12 mouse cellular contexts compared by ENCODE assay signal in the genomic region with DNA sequence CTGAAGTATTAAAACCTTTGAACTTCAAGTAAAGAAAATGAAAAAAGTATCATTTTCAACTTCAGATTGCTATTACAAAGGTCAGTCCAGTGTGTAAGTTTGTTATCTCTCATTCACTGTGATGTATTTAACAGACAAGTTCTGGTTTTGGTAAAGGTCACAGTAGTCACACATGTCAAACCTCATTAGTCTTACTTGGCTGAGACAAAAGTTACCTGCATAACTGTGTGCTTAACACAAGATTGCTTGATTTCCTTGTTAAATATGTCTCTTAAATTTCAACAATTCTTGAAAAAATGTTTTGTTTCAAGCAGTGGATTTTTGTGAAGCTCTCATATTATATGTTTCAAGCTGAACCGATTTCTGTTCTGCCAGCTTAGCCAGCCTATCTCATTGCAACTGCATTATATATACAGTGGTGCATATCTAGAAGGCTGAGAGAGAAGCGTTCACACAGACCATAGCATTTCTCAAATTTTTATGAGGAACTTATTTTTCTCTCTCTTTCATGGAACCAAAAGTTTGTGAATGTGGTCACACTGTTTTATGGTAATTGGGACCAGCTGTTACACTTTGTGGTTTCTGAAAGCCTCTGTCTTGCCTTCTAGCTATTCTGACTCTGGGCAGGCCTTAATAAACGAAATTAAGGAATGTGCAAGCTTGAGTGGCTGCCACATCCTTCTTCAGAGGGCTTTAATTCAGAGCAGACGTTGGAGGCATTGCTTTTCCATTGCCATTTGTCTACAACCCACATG.
DNase-seq lines count a peak whose midpoint lies in the region; ATAC-seq lines count a peak whose summit lies in the region.
"Had no signal": no experiment of that assay in that cellular context is flagged by ENCODE, and none has a peak within 500 bp of the region (broad histone marks: within the 10 kb centered on the region; RNA-seq: fewer than 3 reads in every experiment).

No protein-coding gene starts in this region.

- 51% methylated on average over 4 of the region's 4 CpGs for WGBS in heart, embryonic 10.5 days
- WGBS in limb, embryonic 10.5 days: 20% methylated on average over 4 of the region's 4 CpGs
- 33% methylated on average over 4 of the region's 4 CpGs for WGBS in intestine, embryonic 15.5 days

- H3K27ac ChIP-seq in heart, embryonic 10.5 days: no peak overlapping the region
- peak overlapping the region; percentile 83 for H3K27ac ChIP-seq in limb, embryonic 10.5 days
- no peak overlapping the region for H3K27ac ChIP-seq in intestine, embryonic 15.5 days
- H3K27ac ChIP-seq: lung, embryonic 15.5 days had no signal

- H3K4me1 ChIP-seq in heart, embryonic 10.5 days: no peaks in the 10 kb centered on the region
- H3K4me1 ChIP-seq in limb, embryonic 10.5 days: peaks cover 32% of the 10 kb centered on the region
- no peaks in the 10 kb centered on the region for H3K4me1 ChIP-seq in intestine, embryonic 15.5 days (replicated peaks)

- H3K27me3 ChIP-seq in heart, embryonic 10.5 days (ENCODE audit: insufficient read depth, poor library complexity, severe bottlenecking): no peaks in the 10 kb centered on the region
- no peaks in the 10 kb centered on the region for H3K27me3 ChIP-seq in limb, embryonic 10.5 days (ENCODE audit: low read depth, poor library complexity, severe bottlenecking)
- H3K27me3 ChIP-seq in intestine, embryonic 15.5 days (replicated peaks): no peaks in the 10 kb centered on the region
- H3K27me3 ChIP-seq: lung, embryonic 15.5 days had no signal

- H3K4me3 ChIP-seq in heart, embryonic 10.5 days: no peak overlapping the region
- no peak overlapping the region for H3K4me3 ChIP-seq in limb, embryonic 10.5 days
- no peak overlapping the region for H3K4me3 ChIP-seq in intestine, embryonic 15.5 days (replicated peaks)
- H3K4me3 ChIP-seq: lung, embryonic 15.5 days had no signal

- no peak overlapping the region for H3K4me2 ChIP-seq in intestine, embryonic 15.5 days (replicated peaks)
- H3K4me2 ChIP-seq: lung, embryonic 15.5 days had no signal

- no peak overlapping the region for H3K9ac ChIP-seq in intestine, embryonic 15.5 days
- H3K9ac ChIP-seq: lung, embryonic 15.5 days had no signal

- ATAC-seq in intestine, embryonic 15.5 days: no peak
- ATAC-seq: CD4-positive, CD25-positive, alpha-beta regulatory T cell, adult 4 months; forebrain, embryonic 16.5 days had no signal

- intact Hi-C loops in left cerebral cortex, postnatal 36 days (cut with DNase I): no loop called here

- no peaks in the 10 kb centered on the region for H3K36me3 ChIP-seq in heart, embryonic 10.5 days
- H3K36me3 ChIP-seq in limb, embryonic 10.5 days: no peaks in the 10 kb centered on the region
- H3K36me3 ChIP-seq in intestine, embryonic 15.5 days: no peaks in the 10 kb centered on the region
- H3K36me3 ChIP-seq: lung, embryonic 15.5 days had no signal

- H3K9me3 ChIP-seq in heart, embryonic 10.5 days: no peaks in the 10 kb centered on the region
- no peaks in the 10 kb centered on the region for H3K9me3 ChIP-seq in limb, embryonic 10.5 days (replicated peaks)
- H3K9me3 ChIP-seq in intestine, embryonic 15.5 days: no peaks in the 10 kb centered on the region
- H3K9me3 ChIP-seq: lung, embryonic 15.5 days had no signal

- peak; percentile 29 to 56 for DNase-seq in heart, adult 18-20 months
- DNase-seq in heart, embryonic 10.5 days (ENCODE audit: low spot score): no peak
- peak; percentile 91 for DNase-seq in NIH3T3 (ENCODE audit: low read depth)
- peak; percentile 93 for DNase-seq in forelimb bud, embryonic 11.5 days (ENCODE audit: low read depth, low spot score)
- peak; percentile 58 for DNase-seq in limb, embryonic 10.5 days (ENCODE audit: low spot score)
- no peak for DNase-seq in ovary, postnatal 10 days (ENCODE audit: low spot score)
- DNase-seq in left cerebral cortex, postnatal 36 days (ENCODE audit: low spot score in 2 of 2): no peak
- DNase-seq: cerebellum, adult 9-11 months had no signal

Comparison
In these comparisons a context has a peak if more than half of its experiments do, and no peak if none do; other contexts are left out.
1. DNase-seq: peak in heart, adult 18-20 months (2 of 2), NIH3T3 (single experiment), forelimb bud, embryonic 11.5 days (single experiment) and limb, embryonic 10.5 days (single experiment); none in heart, embryonic 10.5 days (single experiment), ovary, postnatal 10 days (single experiment) and left cerebral cortex, postnatal 36 days (0 of 2).